Mouse (Mus musculus) cerebellum, adult (tissue): Measurements from ENCODE around the gene Tmem106c.
A peak's percentile ranks its signal among the peaks of the same experiment; 100 is the strongest.

ENCODE experiments used
- ATAC-seq: cut with Nextera tagmentation; 2 replicates; pipeline ENCODE4 v1.9.2; 2017; ENCODE audit warnings: mild to moderate bottlenecking, moderate library complexity, mixed read lengths; ENCODE audit not compliant: insufficient number of reproducible peaks, low FRiP score, low TSS enrichment

Gene Tmem106c

DNA sequence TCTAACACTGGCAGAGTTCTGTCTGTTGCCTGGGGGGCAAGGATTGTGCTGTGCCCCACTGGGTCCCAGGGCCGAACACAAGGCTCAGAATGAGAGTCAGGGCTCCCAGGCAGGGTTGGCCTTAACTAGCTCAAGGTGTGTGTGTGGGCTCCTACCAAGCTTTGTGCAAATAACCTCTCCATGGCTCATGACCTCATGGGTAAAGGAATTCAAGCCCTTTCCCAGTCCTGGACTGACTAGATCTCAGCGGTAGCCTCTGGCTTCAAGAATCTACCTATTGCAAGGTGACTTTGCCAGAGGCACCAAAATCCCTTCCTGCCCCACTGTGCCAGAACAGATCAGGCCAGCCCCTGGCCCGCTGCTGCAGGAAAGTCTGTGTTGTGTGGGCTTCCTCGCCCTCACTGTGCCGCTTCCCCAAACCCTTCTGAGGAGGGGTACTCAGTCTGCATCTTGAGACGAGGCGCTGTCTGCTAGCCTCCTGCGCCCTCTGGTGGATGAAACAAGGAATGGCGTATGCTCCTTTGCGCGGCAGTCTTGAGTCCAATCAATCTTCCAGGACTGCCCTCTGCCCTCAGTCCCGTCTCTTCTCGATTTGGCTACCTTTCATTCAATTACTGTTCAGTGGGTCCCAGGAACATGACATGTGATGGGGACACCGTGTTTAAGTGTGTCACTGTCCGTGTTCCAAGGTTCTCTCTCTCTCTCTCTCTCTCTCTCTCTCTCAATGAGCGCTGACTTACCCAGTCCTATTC, 11.7 kb upstream of the Tmem106c start:
- ATAC-seq = peak; percentile 49; the same call in 1 of the 2 replicates

- ATAC-seq = no peak
These were observed 11.2 kb upstream of the Tmem106c start for GRCm38 (mm10) chr15:97952889-97953189.

GRCm38 (mm10) chr15:97954671-97955070, 9.3 kb upstream of the Tmem106c start:
- no peak for ATAC-seq

- no peak for ATAC-seq
These were observed 8.7 kb upstream of the Tmem106c start for GRCm38 (mm10) chr15:97955286-97955685.

DNA sequence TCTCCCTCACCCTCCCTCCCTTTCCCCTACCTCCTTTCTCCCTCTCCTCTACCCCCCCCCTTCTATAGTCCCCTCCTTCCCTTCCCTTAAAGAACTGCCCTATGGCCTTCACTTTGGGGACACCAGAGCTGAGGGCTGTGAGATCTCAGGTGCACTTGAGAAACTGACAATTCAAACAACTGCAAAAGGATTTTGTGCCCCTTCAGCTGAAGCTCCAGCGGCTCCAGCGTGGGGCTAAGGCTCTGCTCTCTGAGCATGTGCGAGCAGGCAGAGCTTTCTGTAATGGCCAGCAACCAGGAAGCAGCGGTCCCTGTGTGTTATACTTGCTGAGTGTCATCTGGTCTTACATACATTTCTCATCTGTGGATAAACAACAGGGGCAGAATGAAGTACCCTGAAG, 8.3 kb upstream of the Tmem106c start:
- no peak for ATAC-seq

GRCm38 (mm10) chr15:97956416-97956815, 7.6 kb upstream of the Tmem106c start:
- ATAC-seq = no peak

DNA sequence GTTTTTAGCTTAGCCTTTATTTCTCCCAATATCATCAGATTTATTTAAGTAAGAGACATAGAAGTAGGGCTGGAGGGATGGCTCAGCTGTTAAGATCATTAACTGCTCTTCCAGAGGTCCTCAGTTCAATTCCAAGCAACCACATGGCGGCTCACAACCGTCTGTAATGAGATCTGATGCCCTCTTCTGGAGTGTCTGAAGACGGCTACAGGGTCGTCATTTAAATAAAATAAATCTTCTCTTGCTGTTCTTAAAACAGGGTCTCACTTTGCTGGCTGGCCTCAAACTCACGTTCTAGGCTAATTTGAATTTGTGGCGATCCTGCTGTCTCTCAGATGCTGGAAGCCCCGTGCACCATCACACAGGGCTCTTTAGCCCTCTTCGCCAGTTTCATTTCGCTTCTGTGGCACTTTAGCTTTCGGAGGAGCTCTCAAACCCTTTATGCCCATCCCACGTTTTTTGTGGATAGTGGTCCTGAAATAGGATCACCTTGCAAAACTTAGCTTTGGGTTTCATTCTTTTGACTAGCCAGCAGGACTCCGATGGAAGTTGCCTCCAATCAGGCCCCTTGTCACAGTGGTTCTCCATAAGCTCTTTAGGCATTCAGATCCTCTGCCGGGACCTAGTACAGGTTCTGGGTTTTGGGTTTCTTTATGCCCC, 541 bp upstream of the Tmem106c start:
- 0 out of 2 replicates have a peak, but pooled peaks have one; percentile 8 for ATAC-seq

DNA sequence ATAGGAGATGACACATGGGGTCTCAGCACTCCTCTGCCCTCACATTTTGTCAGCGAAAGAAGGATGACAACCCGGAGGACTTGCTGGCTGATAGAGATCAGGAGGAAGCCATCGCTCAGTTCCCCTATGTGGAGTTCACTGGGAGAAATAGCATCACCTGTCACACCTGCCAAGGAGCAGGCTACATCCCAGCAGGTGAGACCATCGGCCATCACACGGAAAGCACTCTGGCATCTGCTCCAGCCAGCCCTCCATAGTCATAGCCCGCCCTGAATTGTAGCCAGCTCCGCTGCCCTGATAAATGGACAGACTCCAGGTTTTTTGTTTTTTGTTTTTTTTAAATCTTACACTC, 812 bp downstream of the Tmem106c start:
- ATAC-seq = peak; percentile 21; the same call in 1 of the 2 replicates

DNA sequence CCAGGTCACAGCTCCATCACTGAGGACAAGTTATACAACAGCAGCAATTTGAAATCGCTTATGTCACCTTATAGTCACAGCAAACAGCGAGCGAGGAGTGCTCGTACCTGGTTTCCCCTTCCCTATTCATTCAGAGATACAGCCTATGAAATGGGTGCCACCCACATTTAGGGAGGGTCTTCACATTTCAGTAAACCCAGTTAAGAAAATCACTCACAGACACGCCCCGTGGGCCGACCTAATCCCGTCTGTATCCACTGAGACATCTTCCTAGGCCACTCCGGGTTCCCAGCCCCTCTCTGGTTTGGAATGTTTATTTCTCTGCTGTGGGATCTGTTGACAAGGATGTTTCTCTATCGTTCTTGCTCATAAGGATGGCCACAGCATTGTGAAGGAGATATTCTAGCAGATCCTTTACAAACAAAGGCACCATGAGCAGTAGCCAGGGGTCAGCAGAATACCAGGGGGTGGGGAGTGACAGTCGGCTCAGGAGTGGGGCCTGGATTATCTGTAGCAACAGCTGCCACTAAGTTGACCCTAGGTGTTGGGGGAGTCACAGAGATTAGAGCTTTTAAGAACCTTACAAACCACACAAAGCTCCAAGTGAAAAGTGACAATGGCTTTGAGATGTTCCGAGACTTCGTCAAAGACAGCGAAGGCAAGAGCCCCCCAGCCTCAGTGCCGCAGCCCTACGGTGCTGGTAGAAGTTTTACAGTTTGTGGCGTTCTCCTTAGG, 1.5 kb downstream of the Tmem106c start:
- ATAC-seq = no peak

DNA sequence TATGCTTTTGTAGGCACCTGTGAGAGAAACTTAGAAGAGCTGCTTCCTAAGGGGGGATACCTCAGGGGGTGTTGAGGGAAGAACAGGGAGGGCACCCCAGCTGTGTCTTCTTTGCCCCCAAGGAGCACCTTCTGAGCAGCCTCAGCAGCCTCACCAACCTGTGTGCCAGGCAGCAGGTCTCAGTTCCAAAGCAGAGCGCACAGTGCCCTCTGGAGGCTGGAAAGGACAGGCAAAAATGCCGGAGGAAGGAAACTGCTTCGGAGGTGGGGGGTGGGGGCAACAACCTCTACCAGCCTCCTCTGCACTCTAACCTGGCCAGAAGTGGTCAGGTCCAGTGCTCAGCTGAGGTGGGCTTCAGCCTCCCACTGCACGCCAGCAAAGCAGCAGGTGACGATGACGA, 6.3 kb downstream of the Tmem106c start:
- 0 out of 2 replicates have a peak, but pooled peaks have one; percentile 8 for ATAC-seq

DNA sequence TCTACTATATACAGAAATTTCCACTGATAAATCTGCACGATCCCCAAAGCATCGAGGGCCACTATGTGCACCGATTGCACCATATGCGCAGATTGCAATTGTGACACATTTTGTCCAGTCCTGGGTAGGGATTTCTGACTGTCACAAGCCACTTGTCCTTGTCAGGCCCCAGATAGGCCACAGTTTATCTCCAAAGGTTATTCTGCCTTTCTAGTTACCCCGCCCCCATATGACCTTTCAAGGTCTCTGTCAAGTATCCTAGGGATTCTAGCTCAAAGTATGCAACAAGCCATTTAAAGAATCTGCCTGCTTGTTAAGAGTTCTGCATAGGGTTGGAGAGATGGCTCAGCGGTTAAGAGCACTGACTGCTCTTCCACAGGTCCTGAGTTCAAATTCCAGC, 8.6 kb downstream of the Tmem106c start:
- no peak for ATAC-seq

- no peak for ATAC-seq
These were observed 9.4 kb downstream of the Tmem106c start for GRCm38 (mm10) chr15:97973248-97974005.

DNA sequence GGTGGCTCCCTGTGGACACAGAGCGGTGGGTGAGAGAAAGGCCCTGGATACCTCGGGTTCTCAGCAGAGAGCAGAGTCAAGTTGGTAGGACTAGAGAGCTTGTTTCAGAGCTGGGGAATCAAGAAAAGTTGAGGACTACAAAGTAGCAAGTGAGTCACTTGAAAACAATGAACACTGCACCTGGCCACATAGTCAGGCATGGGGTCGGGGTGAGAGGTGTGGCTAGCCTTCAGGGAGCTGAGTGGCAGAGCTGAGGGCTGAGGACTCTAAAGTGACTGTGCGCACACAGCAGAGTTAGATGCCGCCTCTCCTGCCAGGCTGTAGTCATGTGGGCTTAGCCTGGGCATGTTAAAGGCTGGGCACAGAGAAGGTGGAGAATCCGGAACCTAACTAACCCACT, 17.6 kb downstream of the Tmem106c start:
- no peak for ATAC-seq

DNA sequence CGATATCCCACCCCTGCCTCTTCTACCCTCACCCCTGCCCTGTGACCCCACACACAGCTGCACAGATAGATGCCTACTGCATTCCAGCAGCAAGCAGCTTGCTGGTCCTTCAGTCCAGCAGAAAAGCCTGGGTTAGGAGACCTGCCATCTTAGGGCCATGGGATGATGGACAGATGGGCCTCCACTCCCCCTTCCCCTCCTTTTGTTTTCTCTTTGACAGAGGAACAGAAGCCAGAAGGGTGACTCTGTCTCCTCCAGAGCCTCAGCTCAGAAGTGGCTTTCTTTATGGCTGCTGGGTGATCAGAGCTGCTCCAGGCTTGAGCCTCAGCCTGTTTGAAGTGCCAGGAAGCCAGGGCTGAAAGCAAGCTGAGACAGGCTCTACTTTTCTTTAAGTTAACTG, 25.5 kb downstream of the Tmem106c start:
- no peak for ATAC-seq

GRCm38 (mm10) chr15:97990124-97990523, 26.1 kb downstream of the Tmem106c start:
- no peak for ATAC-seq

DNA sequence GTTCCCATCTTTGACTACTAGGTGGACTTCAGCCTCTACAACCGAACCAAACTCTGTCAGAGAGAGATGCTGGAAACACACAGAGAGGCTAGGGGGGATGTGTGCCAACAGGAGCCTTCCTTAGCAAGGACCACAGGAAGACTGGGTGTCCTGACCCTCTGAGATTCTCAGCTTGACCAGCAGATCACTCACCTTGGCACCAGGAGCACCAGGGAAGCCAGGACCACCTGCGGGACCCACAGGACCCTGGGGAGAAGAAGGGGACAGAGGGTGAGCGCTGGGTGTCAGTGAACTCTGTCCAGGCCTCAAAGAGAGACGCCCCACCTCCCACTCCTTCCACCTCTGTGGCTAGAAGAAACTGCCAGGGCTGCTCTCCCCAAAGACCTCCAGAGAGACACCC, 26.7 kb downstream of the Tmem106c start:
- no peak for ATAC-seq

GRCm38 (mm10) chr15:97991285-97991895, 27.4 kb downstream of the Tmem106c start:
- ATAC-seq = no peak

- ATAC-seq = no peak
These were observed 28.2 kb downstream of the Tmem106c start for GRCm38 (mm10) chr15:97992027-97992711.

DNA sequence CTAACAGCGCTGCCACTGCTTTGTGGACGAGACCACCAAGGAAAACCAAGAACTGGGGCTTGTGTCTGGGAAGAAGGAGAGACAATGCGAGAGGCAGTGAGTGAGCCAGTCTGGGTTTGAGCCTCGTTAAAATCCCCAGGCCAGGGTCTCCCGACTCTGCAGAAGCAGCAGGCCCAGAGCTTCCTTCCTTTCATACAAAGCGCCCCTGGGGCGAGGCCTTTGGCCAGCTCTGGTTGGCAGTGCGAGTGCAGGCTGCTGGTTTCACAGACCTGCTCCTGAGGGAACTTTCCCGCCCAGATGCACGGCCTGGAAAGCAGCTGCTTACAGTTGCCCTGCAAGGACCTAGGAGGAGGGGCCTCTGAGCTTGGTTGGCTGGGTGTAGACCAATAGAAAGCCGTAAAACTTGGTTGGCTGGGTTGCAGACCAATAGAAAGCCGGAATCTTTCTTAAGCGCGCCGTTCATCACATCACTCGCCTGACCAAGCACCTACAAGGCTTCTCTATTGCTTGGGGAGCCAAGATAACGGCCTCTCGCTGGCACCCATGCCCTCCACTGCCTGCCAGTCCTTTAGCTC, 28.8 kb downstream of the Tmem106c start:
- ATAC-seq = peak; percentile 80
